Mouse (Mus musculus): Measurements from ENCODE around the gene C4bp.
"Not testable (repeated sequence)": the region's sequence is repeated elsewhere in the genome, so short reads cannot be mapped to it uniquely, and the experiment has no call there.

C4bp gene

DNA sequence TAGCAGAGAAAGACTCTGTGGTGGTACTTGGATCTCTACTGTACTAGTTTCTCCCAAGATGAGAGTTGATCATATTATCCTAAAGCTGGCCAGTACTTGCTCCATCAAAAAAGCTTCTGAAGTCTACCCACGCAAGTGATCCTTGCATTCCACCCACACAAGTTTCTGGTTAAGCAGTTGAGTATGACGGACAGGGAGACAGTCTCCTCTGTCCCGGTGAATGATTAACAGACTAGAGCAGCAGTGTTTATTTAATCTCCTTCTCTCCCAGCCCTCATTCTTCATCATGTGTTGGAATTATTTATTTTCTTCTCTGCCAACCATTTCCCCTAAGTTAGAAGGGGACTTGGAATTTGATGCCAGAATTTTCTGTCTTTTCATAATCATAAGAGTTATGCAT, at the start of gene C4bp:
TSS of gene C4bp (minus strand) at position 179 of the 400 bp plus-strand sequence.
- no peak for DNase-seq

DNA sequence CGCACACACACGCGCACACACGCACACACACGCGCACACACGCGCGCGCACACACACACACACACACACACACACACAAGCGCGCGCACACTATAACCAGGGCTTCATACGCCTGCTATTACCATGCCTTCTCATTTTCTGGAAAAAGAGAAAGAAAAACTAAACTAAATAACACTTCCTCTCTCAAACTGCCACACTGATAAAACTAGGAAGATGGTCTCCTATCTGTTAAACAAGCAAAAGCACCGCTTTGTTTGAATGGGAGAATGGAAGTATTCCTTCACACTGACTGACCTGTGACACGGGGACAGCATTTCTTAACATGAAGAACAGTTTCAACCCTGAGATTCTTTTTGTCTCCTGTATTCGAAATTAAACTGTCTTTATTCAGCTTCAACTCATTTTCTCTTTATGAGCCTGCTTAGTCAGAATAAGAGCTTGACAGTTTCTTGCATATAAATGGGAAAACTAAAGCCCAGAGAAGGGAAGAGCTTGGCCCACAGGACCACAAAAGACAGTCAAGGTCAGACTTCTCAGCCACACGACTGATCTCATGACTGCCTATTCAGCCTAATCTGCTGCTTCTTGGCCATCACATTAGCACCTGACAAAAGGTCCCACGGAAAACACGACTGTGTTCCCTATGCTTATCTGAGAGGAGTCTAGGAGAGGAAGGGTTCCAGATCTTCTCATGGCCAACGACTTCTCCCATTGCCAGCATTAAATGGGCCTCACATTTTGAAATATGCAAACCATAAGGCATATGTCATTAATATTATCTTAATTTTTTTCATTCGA, 49.0 kb upstream of the C4bp start:
- DNase-seq, result no peak

DNA sequence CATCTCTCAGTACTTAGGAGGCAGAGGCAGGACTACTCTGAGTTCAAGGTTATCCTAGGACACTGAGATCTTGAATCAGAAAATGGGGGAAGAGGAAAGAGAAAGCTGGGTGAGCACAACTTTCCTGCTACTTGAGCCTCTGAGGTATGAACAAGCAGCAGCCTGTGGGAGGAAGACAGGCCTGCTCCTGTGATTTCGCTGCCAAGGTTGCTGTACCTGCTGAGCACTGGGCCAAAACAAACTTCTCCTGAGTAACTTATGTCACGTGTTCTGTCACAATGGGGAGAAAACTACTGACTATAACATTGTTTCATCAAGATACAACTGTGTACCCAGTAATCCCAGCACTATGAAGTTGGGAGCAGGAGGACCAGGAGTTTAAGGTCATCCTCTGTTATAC, 42.2 kb upstream of the C4bp start:
- DNase-seq, result no peak

DNA sequence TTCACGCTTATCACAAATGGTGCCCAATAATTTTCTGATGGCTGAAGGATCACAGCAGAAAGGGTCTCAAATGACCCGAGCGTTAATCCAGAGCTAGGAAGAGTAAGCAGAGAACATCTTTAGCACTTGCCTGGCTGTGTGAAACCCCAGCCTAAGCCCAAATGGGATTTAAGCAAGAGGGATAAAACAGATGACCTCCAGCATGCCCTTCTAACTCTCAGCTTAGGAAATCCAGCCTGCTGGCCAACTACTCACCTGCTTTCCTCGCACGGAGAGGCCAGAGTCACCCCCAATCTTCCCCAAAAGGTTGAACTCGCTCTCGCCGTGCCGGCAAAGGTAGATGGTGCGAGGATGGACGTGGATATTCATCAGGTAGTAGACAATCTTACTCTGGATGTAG, 40.5 kb upstream of the C4bp start:
- no peak for DNase-seq

DNA sequence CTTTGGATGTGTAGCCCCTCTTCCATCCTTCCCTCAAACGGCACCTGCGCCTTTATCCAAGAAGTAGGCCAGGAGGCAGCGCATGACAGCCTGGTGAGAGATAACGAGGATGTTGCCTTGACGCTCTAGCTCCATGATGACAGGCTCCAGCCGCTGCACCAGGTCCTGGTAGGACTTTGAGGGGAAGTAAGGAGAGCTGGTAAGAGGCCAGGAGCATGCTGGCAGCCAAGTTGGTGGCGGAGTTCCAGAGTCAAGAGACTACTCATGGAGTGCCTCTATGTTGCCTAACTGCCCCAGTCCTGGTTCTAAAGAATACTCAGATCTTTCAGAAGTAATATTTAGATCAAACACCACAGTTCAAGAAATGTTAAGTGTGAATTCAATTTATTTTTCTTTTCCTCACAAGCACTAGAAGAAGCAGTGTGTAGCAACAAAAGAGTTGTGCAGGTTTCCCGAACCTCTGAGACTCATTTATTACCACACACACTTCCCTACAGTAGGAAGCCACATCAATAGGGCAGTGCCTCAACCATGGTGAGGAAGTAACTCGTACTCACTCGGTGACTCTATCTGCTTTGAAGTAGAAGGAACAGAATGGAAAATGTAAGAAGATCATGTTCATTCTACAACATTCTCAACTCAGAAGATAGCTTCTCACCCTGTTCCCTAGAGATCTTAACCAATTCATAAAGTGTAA, 38.7 kb upstream of the C4bp start:
- peak; percentile 17 for DNase-seq

DNA sequence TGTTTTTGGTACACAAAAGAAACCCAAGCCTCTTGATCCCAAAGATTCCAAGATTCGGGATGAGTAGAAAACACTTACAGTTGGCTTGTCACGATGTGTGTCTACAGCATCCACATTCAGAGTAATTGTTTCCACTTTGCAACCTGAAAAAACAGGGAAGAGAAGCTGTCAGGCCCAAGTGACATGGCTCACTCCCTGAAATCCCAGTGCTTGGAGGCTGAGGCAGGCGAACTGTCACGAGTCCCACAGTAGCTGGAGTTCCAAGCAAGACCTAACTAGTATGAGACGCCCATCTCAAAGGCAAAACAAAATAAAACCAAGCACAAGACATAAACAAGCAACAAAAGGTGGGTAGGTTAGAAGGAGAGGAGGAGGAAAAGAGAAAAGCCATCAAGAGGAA, 37.2 kb upstream of the C4bp start:
- no peak for DNase-seq

DNA sequence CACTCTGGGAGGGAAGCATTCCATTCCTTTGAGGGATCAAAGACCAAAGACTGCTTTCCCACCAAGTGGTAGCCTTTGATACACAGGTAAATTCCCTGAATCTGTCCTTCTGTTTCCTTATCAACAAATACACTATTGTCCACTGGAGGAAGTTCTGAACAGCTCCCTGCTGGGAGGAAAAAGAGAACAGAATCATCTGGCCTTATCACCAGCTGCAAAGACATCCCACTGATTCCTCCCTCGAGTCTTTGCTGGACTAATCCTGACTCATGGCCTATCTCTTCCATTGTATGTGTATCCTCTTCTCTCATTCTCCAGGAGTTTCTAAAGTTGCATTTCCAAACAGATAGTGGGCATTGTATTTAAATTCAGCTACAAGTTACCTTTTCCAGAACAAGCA, 22.5 kb upstream of the C4bp start:
- no peak for DNase-seq

DNA sequence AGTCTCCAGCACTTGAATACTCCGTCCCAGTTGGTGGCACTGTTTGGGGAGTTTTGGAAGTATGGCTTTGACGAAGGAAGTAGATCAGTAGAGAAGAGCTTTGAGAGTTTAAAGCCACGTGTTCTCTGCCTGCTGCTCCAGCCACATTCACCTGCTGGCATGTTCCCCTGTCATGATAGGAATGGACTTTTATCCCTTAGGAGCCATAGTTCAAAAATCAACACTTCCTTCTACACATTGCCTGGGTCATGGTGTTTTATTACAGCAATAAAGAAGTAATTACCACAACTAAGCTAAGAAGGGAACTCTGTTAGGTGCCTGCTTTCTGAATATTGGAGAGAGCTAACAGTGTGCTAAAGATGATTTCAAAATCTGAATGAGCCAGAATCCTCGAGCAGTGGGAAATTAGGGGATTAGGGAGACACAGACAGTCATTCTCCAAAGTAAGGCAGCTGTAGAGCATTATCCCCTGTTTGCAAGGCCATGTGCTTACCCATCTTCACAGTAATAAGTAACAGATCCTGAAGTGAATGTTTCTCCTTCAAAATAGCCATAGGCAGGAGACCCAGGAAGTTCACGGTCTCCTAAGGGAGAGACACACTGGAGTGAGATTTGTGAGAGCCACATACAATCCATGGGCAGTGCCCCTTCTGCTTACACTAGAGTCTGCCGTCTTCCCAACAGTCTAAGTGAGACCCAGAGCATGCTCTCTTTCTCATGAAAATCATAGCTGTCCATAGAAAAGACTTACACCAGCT, 20.4 kb upstream of the C4bp start:
- DNase-seq, result no peak

DNA sequence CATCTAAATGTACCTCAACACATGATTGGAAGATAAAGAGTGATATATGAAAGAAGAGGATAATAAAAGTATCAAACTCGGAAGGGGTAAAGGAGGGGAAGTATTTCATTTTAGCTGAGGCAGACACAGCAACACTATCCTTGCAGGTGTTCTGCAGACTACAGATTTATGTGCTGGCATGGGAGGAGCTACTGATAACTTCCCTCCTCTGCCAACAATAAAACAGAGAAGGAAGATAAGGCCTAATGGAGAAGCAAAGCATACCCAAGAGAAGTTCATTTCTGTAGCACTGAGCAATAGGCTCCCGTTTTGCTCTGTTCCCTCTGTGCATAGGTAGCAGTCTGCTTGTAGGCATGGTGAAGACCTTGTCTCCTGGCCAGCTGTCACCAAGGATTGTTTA, 19.6 kb upstream of the C4bp start:
- DNase-seq, result no peak

DNA sequence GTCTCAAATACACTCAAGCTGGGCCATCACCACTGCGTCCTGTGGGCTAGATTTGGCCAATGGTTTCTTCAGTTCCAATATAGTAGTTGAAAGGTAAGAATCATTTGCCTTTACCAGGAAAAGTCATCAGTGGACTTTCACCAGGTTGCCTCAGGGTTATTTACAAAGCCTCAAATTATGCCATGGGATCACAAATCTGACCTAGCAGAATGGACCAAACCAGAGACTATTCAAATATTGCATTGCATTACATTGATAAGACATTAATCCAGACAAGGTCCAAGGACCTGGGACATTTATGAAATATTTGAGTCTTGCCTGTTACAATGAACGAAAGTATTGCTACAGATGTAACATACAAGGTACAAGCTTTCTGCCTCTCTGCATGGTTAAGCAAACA, 17.1 kb upstream of the C4bp start:
- no peak for DNase-seq

DNA sequence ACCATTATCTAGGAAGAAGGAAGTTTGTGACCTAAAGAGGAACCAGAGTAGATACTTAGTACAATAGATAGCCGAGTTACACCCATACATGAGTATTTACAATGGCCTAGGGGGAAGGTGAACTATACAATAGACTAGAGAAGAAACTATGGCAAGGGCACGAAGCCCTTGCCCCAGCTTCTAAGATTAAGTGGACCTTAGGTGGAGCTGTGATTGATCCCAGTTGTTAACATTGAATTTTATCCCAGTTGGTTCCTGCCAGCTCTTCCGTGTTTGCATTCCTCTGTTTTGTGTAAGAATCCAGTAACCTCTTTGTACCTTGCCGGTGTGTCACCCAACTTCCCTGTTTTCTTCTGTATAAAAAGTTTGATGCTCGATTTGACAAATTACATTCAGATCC, 2.1 kb upstream of the C4bp start:
- not testable (repeated sequence) for DNase-seq

DNA sequence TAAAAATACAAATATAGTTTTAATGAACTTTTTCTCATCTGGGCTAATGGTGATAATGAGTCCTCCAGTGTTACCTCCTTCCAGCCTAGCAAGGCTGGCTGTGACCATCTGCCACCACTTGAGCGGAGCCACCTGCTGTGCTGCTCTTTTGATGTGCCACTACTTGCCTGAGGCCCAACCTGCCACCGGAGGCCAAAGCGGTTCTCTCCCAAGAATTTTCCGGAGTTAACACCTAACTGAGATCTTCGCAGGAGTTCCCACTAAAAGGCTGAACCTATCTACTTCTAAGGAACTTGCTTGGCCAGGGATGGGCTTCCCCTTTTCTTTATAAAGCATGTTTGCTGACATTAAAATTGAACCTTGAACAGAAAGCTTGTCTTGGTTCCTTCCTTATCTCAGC, 1.8 kb downstream of the C4bp start:
- not testable (repeated sequence) for DNase-seq

DNA sequence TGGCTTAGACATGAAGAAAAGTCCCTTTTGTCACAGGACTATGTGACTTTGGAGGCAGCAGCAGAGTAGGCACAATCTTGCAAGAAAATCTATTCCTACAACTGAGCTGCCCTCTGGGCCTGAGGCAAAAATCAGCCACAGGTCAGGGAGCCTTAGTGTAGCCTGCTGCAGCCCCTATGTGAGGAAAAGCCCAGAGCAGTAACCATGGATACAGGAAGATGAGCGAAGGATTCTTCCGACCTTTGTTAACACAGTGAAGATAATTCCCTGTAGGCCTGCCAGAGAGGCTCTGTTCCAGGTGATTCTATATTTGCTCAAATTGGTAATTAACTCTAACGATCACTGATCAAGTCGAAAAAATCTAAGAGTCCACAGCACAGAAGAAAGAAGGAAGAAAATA, 17.3 kb downstream of the C4bp start:
- no peak for DNase-seq

DNA sequence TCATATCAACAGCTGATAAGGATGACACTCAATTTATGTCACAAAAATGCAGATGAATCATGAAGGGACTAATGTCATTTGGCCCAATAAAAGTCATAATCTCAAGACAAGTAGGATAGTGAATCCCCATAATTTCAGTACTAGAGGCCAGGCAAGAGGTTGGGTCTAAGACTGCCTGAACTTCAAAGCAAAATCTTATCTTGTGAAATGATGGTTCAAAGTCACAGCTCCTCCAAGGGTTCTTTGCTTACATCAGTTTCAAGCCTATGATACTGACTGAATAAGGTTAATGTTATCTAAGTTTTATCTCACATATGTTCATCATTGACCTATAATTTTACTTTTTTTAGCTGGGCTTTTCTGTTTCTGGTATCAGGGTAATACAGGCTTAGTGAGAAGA, 20.5 kb downstream of the C4bp start:
- DNase-seq, result no peak

DNA sequence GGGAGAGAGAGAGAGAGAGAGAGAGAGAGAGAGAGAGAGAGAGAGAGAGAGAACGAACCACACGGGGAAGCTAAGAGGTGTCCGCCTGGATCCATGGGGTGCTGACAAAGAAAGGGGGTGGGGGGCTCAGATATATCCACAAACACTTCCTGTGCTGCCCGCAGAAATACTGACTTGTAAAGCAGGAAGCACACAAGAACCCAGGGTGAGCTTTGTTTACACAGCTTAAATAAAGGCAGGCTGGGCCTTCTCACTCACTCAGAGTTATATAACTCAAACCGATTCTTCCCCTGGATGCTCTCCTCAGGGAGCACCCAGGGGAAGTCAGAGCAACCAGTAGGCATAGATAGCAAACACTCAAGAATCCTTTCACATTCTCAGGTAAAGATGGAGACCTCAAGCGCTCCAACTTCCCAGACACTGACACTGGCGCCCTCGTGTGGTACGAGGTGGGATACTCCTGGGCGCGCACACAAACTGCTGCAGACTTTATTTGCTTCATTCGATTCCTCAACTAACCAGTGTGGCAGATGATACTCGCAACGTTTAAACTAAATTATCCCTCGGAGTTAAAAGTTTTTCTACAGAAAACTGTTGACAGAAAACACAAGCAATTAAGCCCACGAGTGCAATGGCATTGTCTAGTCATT, 27.5 kb downstream of the C4bp start:
- DNase-seq, result peak; percentile 35

DNA sequence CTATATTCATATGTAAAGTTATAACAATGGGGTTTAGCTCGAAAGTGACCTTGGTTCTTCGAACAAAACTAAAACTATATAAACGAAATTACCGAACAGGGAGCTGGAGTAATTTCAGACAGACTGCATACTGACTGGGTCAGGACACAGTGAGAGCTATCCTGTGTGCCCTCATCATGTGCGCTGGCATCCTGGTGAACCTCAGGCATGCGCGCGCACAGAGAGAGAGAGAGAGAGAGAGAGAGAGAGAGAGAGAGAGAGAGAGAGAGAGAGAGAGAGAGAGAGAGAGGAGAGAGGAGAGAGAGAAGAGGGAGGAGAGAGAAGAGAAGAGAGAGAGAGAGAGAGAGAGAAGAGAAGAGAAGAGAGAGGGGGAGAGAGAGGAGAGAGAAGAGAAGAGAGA, 28.1 kb downstream of the C4bp start:
- DNase-seq, result no peak

DNA sequence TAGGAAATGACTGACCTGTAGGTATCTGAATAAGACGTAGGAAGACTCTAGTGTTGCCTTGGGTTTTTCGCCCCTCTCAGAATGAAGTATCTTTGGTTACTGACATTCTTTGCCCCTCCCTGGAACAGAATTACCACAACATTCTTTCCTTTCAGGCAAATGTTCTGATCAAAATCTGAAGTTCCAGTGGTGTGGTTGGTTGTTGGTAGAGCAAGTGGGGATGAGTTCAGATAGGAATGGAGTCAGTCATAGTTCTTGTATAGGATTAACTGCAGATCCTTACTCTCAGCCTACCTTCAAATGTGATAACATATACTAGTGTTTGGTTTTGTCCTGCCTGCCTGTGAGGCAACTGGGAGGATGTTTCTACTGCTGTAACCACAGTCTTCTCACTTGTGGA, 31.9 kb downstream of the C4bp start, which contains the start of gene Zp3r:
TSS of gene Zp3r (minus strand) at position 101 of the 400 bp plus-strand sequence.
- no peak for DNase-seq

DNA sequence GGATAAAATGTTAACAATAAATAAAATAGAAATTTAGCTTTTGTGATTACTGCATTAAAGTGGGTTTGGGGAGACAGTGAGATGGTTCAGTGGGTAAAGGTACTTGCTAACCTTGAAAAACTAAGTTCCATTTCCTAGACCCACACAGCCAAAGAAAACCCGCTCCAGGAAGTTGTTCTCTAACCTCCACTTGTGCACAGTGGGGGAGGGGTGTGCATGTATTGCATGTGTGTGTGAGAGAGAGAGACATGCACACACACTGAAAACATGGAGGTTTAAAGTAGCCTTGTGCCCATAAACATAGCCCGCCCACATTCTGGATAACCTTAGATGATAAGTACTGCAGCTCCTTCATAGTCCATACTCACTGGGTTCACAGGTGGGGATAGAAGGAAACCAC, 65.1 kb downstream of the C4bp start:
- DNase-seq, result no peak

DNA sequence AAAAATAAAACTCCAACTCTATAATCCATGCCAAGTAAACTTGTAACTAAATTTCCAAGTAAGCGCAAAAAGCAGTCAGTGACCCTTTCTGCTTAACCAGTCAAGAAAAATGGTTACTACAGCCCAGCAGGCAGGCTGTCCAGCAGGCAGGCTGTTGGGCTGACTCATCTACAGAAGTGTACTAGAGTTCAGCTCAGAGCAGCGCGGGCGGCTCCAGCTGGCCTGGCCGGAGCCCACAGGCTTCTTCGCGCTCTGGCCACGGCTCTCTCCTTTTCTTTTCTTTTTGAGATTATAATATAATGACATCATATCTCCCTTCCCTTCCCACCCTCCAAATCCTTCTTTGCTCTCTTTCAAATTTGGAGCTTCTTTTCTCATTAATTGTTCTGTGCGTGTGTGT, 72.8 kb downstream of the C4bp start:
- no peak for DNase-seq

Data from right cerebral cortex, adult 18-20 months (tissue).